Mouse (Mus musculus) testis, adult 2 months (tissue): ENCODE measurements around the gene Strn4.

Experiments
- CTCF ChIP-seq: fragments of 200-500 bp; IDR thresholded peaks from 2 replicates; pipeline ENCODE4 v1.5.1; 2012; ENCODE audit warnings: low read depth, mild to moderate bottlenecking, inconsistent platforms, low read length, moderate library complexity; ENCODE audit not compliant: control insufficient read depth, insufficient read depth, insufficient replicate concordance
- POLR2A ChIP-seq: fragments of 200-500 bp; IDR thresholded peaks from 2 replicates; pipeline ENCODE4 v1.6.1; 2012; ENCODE audit warnings: low read depth, mild to moderate bottlenecking, inconsistent platforms, low read length, moderate library complexity; ENCODE audit not compliant: control insufficient read depth

DNA sequence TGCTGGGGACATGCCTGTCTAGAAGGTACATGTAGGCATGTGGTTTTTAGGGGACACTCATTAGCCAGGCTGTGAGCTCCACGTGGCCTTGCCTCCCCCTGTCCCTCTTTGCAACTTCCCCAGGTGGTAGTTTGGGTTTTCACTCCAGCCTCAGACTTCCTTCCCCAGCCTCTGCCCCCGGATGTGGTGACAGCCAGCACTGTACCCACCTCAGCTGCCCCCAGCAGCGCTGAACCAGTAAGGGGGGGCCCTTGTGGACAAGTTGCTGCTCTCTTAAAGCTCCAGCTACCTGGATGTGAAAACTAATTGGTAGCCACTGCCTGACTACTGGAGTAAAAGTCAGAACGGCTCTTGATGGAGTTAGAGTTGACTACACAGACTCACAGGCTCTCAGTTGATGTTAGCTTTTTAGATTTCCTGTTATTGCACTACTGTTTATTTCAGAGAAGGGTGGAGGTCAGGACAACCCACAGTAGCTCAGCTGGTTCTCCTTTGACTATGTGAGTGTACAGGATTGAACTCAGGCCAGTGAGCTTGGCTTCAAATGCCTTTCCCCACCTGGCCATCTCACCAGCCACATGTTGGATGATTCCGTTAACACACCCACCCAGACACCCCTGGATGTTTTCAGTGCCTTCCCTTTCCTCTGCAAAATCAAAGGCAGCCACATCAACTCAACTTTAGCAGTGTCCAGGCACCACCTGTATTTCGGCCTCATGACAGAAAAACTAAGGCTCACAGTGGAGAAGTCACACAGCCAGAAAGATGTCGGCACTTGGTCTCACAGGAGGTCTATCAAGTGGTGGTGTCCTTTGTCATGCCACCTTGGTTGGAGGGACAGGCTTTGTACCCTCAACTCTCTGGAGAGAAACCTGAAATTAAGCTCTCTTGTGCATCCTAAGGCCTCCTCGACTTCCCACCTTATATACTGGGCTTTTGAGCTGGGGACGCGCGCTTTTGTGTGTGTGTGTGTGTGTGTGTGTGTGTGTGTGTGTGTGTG, 26.2 kb downstream of the Strn4 start:
- no peak for TF ChIP-seq CTCF
- TF ChIP-seq POLR2A, result no peak
